Comparison of ENCODE assay signal across 9 mouse cellular contexts in genomic region chr2:24927810-24928479, GRCm38 (mm10). TPM values are rescaled to one million over a fixed set of nuclear protein-coding genes. Genes with fewer than 3 reads are reported as not detected.
DNase-seq lines count a peak whose midpoint lies in the region; ATAC-seq lines count a peak whose summit lies in the region.
"Had no signal": no experiment of that assay in that cellular context is flagged by ENCODE, and none has a peak within 500 bp of the region (broad histone marks: within the 10 kb centered on the region; RNA-seq: fewer than 3 reads in every experiment).

No protein-coding gene starts in this region.

- H3K36me3 ChIP-seq in heart, embryonic 15.5 days = no peaks in the 10 kb centered on the region
- H3K36me3 ChIP-seq in heart, embryonic 11.5 days (ENCODE audit: control insufficient read depth, insufficient read depth, low read length) = no peaks in the 10 kb centered on the region
- no peaks in the 10 kb centered on the region for H3K36me3 ChIP-seq in kidney, embryonic 14.5 days (ENCODE audit: control insufficient read depth, insufficient read depth, low read length)
- H3K36me3 ChIP-seq in stomach, embryonic 15.5 days = 0 out of 2 replicates have a peak, but pooled peaks cover 6% of the 10 kb centered on the region
- H3K36me3 ChIP-seq: midbrain, embryonic 12.5 days had no signal

- no peak overlapping the region for H3K4me3 ChIP-seq in heart, embryonic 15.5 days
- H3K4me3 ChIP-seq in heart, embryonic 11.5 days (ENCODE audit: low read depth, low read length) = no peak overlapping the region
- no peak overlapping the region for H3K4me3 ChIP-seq in kidney, embryonic 14.5 days (ENCODE audit: low read length)
- no peak overlapping the region for H3K4me3 ChIP-seq in stomach, embryonic 15.5 days (replicated peaks)
- H3K4me3 ChIP-seq: midbrain, embryonic 12.5 days had no signal

- H3K27me3 ChIP-seq in heart, embryonic 15.5 days = no peaks in the 10 kb centered on the region
- no peaks in the 10 kb centered on the region; the same call in none of the 2 replicates for H3K27me3 ChIP-seq in heart, embryonic 11.5 days (ENCODE audit: control insufficient read depth, insufficient read depth, low read length)
- H3K27me3 ChIP-seq in kidney, embryonic 14.5 days (ENCODE audit: control insufficient read depth, insufficient read depth, low read length) = no peaks in the 10 kb centered on the region; the same call in 1 of the 2 replicates
- H3K27me3 ChIP-seq in stomach, embryonic 15.5 days (replicated peaks) = no peaks in the 10 kb centered on the region
- H3K27me3 ChIP-seq: midbrain, embryonic 12.5 days had no signal

- DNase-seq in cerebellum, postnatal 25 days = peak; percentile 47 to 74
- no peak for DNase-seq in retina, postnatal 1 day
- DNase-seq in yolk sac, embryonic 10.5 days (ENCODE audit: low spot score) = no peak
- no peak for DNase-seq in natural killer cell, adult 2 months (ENCODE audit: low spot score in 2 of 2)

- H3K9ac ChIP-seq in heart, embryonic 15.5 days = no peak overlapping the region
- no peak overlapping the region for H3K9ac ChIP-seq in heart, embryonic 11.5 days (ENCODE audit: low read depth, low read length)
- no peak overlapping the region for H3K9ac ChIP-seq in kidney, embryonic 14.5 days (ENCODE audit: low read depth, low read length)
- no peak overlapping the region for H3K9ac ChIP-seq in stomach, embryonic 15.5 days
- H3K9ac ChIP-seq: midbrain, embryonic 12.5 days had no signal

- H3K9me3 ChIP-seq in heart, embryonic 15.5 days (replicated peaks) = no peaks in the 10 kb centered on the region
- no peaks in the 10 kb centered on the region for H3K9me3 ChIP-seq in heart, embryonic 11.5 days (replicated peaks; ENCODE audit: control insufficient read depth, low read length)
- no peaks in the 10 kb centered on the region for H3K9me3 ChIP-seq in kidney, embryonic 14.5 days (ENCODE audit: control insufficient read depth, low read length)
- H3K9me3 ChIP-seq in stomach, embryonic 15.5 days = no peaks in the 10 kb centered on the region
- H3K9me3 ChIP-seq: midbrain, embryonic 12.5 days had no signal

- peak overlapping the region; percentile 16 for H3K27ac ChIP-seq in heart, embryonic 15.5 days
- H3K27ac ChIP-seq in heart, embryonic 11.5 days (ENCODE audit: low read depth, low read length) = no peak overlapping the region
- H3K27ac ChIP-seq in kidney, embryonic 14.5 days (ENCODE audit: low read depth, low read length) = peak overlapping the region; percentile 56
- peak overlapping the region; percentile 86 for H3K27ac ChIP-seq in stomach, embryonic 15.5 days
- H3K27ac ChIP-seq: midbrain, embryonic 12.5 days had no signal

- peaks cover 6% of the 10 kb centered on the region; the same call in 1 of the 2 replicates for H3K4me1 ChIP-seq in heart, embryonic 15.5 days (replicated peaks)
- H3K4me1 ChIP-seq in heart, embryonic 11.5 days (ENCODE audit: control insufficient read depth, insufficient read depth, low read length) = no peaks in the 10 kb centered on the region; the same call in 1 of the 2 replicates
- H3K4me1 ChIP-seq in kidney, embryonic 14.5 days (ENCODE audit: control insufficient read depth, insufficient read depth, low read length) = no peaks in the 10 kb centered on the region
- peaks cover 9% of the 10 kb centered on the region; the same call in 1 of the 2 replicates for H3K4me1 ChIP-seq in stomach, embryonic 15.5 days
- H3K4me1 ChIP-seq: midbrain, embryonic 12.5 days had no signal

- ATAC-seq in heart, embryonic 15.5 days (replicated peaks; ENCODE audit: insufficient number of reproducible peaks, insufficient read depth, low FRiP score, low read depth) = no peak; the same call in 1 of the 2 replicates
- ATAC-seq in heart, embryonic 11.5 days (replicated peaks; ENCODE audit: insufficient number of reproducible peaks, low FRiP score, low TSS enrichment) = no peak
- ATAC-seq in kidney, embryonic 14.5 days (ENCODE audit: low FRiP score, low TSS enrichment) = peak; percentile 69; the same call in 1 of the 2 replicates
- ATAC-seq in stomach, embryonic 15.5 days (ENCODE audit: insufficient read depth, low FRiP score, low read depth) = peak; percentile 92

- H3K4me2 ChIP-seq in heart, embryonic 15.5 days = no peak overlapping the region
- no peak overlapping the region for H3K4me2 ChIP-seq in heart, embryonic 11.5 days
- 0 out of 2 replicates have a peak overlapping the region, but pooled peaks have one; percentile 1 for H3K4me2 ChIP-seq in kidney, embryonic 14.5 days (replicated peaks; ENCODE audit: low read depth, low read length)
- peak overlapping the region; percentile 30; the same call in 1 of the 2 replicates for H3K4me2 ChIP-seq in stomach, embryonic 15.5 days
- H3K4me2 ChIP-seq: midbrain, embryonic 12.5 days had no signal

- 51% methylated on average over 4 of the region's 4 CpGs for WGBS in heart, embryonic 15.5 days
- WGBS in heart, embryonic 11.5 days (ENCODE audit: insufficient replicate concordance) = 53% methylated on average over 4 of the region's 4 CpGs
- WGBS in kidney, embryonic 14.5 days = 63% methylated on average over 4 of the region's 4 CpGs
- WGBS in stomach, embryonic 15.5 days = 57% methylated on average over 4 of the region's 4 CpGs

RNA-seq across cellular contexts. Expression of gene Arrdc1, which starts 7.1 kb away (rescaled TPM):
- 17.6 and 26.3 TPM in 2 replicates for polyA plus RNA-seq in heart, embryonic 15.5 days (2015; fragmentation: Nextera tagmentation; extraction: Ambion mirVana)
- polyA plus RNA-seq in heart, embryonic 11.5 days (2014; fragmentation: Nextera tagmentation; extraction: Ambion mirVana) = 10.3 and 12.3 TPM in 2 replicates
- 35.7 and 40.3 TPM in 2 replicates for polyA plus RNA-seq in kidney, embryonic 14.5 days (2014; fragmentation: Nextera tagmentation; extraction: Ambion mirVana)
- polyA plus RNA-seq in stomach, embryonic 15.5 days (2015; fragmentation: Nextera tagmentation; extraction: Ambion mirVana) = 90.2 and 90.5 TPM in 2 replicates

RNA-seq across cellular contexts. Expression of gene Ehmt1, which starts 8.5 kb away (rescaled TPM):
- polyA plus RNA-seq in heart, embryonic 15.5 days (2015; fragmentation: Nextera tagmentation; extraction: Ambion mirVana) = 43.1 and 54.5 TPM in 2 replicates
- polyA plus RNA-seq in heart, embryonic 11.5 days (2014; fragmentation: Nextera tagmentation; extraction: Ambion mirVana) = 51.2 and 53.8 TPM in 2 replicates
- 61.3 and 101 TPM in 2 replicates for polyA plus RNA-seq in kidney, embryonic 14.5 days (2014; fragmentation: Nextera tagmentation; extraction: Ambion mirVana)
- 72.4 and 74.2 TPM in 2 replicates for polyA plus RNA-seq in stomach, embryonic 15.5 days (2015; fragmentation: Nextera tagmentation; extraction: Ambion mirVana)

RNA-seq across cellular contexts. Expression of gene Zmynd19, which starts 21.6 kb away (rescaled TPM):
- polyA plus RNA-seq in heart, embryonic 15.5 days (2015; fragmentation: Nextera tagmentation; extraction: Ambion mirVana) = 8.4 and 10.8 TPM in 2 replicates
- 12.5 and 19.7 TPM in 2 replicates for polyA plus RNA-seq in heart, embryonic 11.5 days (2014; fragmentation: Nextera tagmentation; extraction: Ambion mirVana)
- polyA plus RNA-seq in kidney, embryonic 14.5 days (2014; fragmentation: Nextera tagmentation; extraction: Ambion mirVana) = 15.2 and 28.5 TPM in 2 replicates
- 16.5 and 16.6 TPM in 2 replicates for polyA plus RNA-seq in stomach, embryonic 15.5 days (2015; fragmentation: Nextera tagmentation; extraction: Ambion mirVana)

RNA-seq across cellular contexts. Expression of gene Dph7, which starts 34.3 kb away (rescaled TPM):
- 15.6 and 18.5 TPM in 2 replicates for polyA plus RNA-seq in heart, embryonic 15.5 days (2015; fragmentation: Nextera tagmentation; extraction: Ambion mirVana)
- polyA plus RNA-seq in heart, embryonic 11.5 days (2014; fragmentation: Nextera tagmentation; extraction: Ambion mirVana) = 17.2 and 22.0 TPM in 2 replicates
- 26.4 and 30.2 TPM in 2 replicates for polyA plus RNA-seq in kidney, embryonic 14.5 days (2014; fragmentation: Nextera tagmentation; extraction: Ambion mirVana)
- 23.1 and 24.0 TPM in 2 replicates for polyA plus RNA-seq in stomach, embryonic 15.5 days (2015; fragmentation: Nextera tagmentation; extraction: Ambion mirVana)

RNA-seq across cellular contexts. Expression of gene Mrpl41, which starts 47.0 kb away (rescaled TPM):
- 114 and 130 TPM in 2 replicates for polyA plus RNA-seq in heart, embryonic 15.5 days (2015; fragmentation: Nextera tagmentation; extraction: Ambion mirVana)
- 123 and 137 TPM in 2 replicates for polyA plus RNA-seq in heart, embryonic 11.5 days (2014; fragmentation: Nextera tagmentation; extraction: Ambion mirVana)
- polyA plus RNA-seq in kidney, embryonic 14.5 days (2014; fragmentation: Nextera tagmentation; extraction: Ambion mirVana) = 132 and 152 TPM in 2 replicates
- 122 and 129 TPM in 2 replicates for polyA plus RNA-seq in stomach, embryonic 15.5 days (2015; fragmentation: Nextera tagmentation; extraction: Ambion mirVana)

Comparison
In these comparisons a context has a peak if more than half of its experiments do, and no peak if none do; other contexts are left out.
1. ATAC-seq: peak in kidney, embryonic 14.5 days (single experiment) and stomach, embryonic 15.5 days (single experiment); none in heart, embryonic 15.5 days (single experiment) and heart, embryonic 11.5 days (single experiment).
2. H3K4me2 ChIP-seq: peak in kidney, embryonic 14.5 days (single experiment) and stomach, embryonic 15.5 days (single experiment); none in heart, embryonic 15.5 days (single experiment) and heart, embryonic 11.5 days (single experiment).
3. DNase-seq: peak in cerebellum, postnatal 25 days (2 of 2); none in retina, postnatal 1 day (single experiment), yolk sac, embryonic 10.5 days (single experiment) and natural killer cell, adult 2 months (0 of 2).